Mouse (Mus musculus) liver, postnatal 0 days (tissue): ENCODE measurements around the gene Cldn5.

Experiments used
- CTCF ChIP-seq: sonication (generic); IDR thresholded peaks from 2 replicates; pipeline ENCODE4 v1.5.1; 2016; ENCODE audit warnings: antibody characterized with exemption, low read depth
- EP300 ChIP-seq: IDR thresholded peaks from 2 replicates; pipeline ENCODE4 v1.6.1; 2016; ENCODE audit warnings: antibody characterized with exemption, low read depth, mild to moderate bottlenecking

- TF ChIP-seq EP300, result peak; percentile 59; the same call in 1 of the 2 replicates
- no peak for TF ChIP-seq CTCF
These were observed 45.7 kb downstream of the Cldn5 start for GRCm38 (mm10) chr16:18822356-18822755.
